Mouse (Mus musculus): ENCODE measurements around the gene Tmem150a.

DNA sequence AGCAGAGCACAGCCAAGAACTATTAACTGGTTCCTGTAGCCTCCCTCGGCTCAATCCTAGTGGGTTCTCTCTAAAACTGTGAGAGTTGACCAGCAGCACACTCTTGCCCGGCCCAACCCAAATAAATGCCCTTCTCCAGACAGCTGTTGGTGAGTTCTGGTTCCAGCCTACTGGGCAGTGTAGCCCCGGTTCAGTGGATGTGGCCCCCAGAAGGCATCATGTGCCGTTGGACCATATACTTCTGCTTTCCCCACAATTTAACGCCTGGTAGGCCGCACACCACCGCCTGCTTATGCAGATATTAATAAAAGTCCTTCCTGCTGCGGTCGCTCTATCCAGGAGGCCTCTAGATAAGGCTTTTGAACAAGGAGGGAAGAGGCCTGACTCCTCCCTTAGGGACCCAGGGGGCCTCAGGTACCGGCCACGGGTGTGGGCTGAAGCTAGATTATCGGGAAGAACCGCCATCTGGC lies 34.3 kb downstream of the Tmem150a start:
- TF ChIP-seq GATA1 (IDR thresholded peaks at IDR 0.05; ENCODE audit: low read length) (peak; percentile 94), TAL1 (IDR thresholded peaks at IDR 0.05; ENCODE audit: low read length) (peak; percentile 82)
